Mouse (Mus musculus) kidney, postnatal 0 days (tissue): Measurements from ENCODE around the gene Map3k20. TPM values are rescaled to one million over a fixed set of nuclear protein-coding genes. Genes with fewer than 3 reads are reported as not detected.

Source experiments
- ATAC-seq: fragments of 200-750 bp; cut with Nextera tagmentation; replicated peaks from 2 replicates; pipeline ENCODE4 v1.8.0; 2017; ENCODE audit warnings: low read depth, moderate number of reproducible peaks, moderate TSS enrichment, moderate library complexity; ENCODE audit not compliant: low FRiP score
- DNase-seq: peaks from one replicate; pipeline ENCODE4 v3.0.0-alpha.2; 2016; ENCODE audit warnings: low spot score
- H3K27ac ChIP-seq: fragments of 300-500 bp; sonication (generic); 2 replicates; pipeline ENCODE4 v1.5.1; 2014; ENCODE audit warnings: mild to moderate bottlenecking
- H3K27me3 ChIP-seq: fragments of 300-500 bp; sonication (generic); 2 replicates; pipeline ENCODE4 v1.6.1; 2014; ENCODE audit warnings: low read length, mixed read lengths; ENCODE audit not compliant: insufficient read depth
- H3K36me3 ChIP-seq: fragments of 300-500 bp; sonication (generic); 2 replicates; pipeline ENCODE4 v1.6.1; 2014; ENCODE audit warnings: low read length, mixed read lengths; ENCODE audit not compliant: insufficient read depth
- H3K4me1 ChIP-seq: fragments of 300-500 bp; sonication (generic); replicated peaks from 2 replicates; pipeline ENCODE4 v1.6.1; 2014; ENCODE audit warnings: antibody characterized with exemption, low read length, mixed read lengths; ENCODE audit not compliant: insufficient read depth
- H3K4me2 ChIP-seq: fragments of 300-500 bp; sonication (generic); 2 replicates; pipeline ENCODE4 v1.6.1; 2014; ENCODE audit warnings: mild to moderate bottlenecking, low read length, moderate library complexity, mixed read lengths
- H3K4me3 ChIP-seq: fragments of 300-500 bp; sonication (generic); replicated peaks from 2 replicates; pipeline ENCODE4 v1.5.1; 2014; ENCODE audit warnings: low read depth, low read length
- H3K9ac ChIP-seq: fragments of 300-500 bp; sonication (generic); 2 replicates; pipeline ENCODE4 v1.6.1; 2014; ENCODE audit warnings: low read depth, low read length
- H3K9me3 ChIP-seq: fragments of 300-500 bp; sonication (generic); replicated peaks from 2 replicates; pipeline ENCODE4 v1.6.1; 2016; ENCODE audit warnings: low read length, inconsistent platforms, mixed read lengths
- CTCF ChIP-seq: IDR thresholded peaks from 2 replicates; pipeline ENCODE4 v1.5.1; 2016; ENCODE audit warnings: antibody characterized with exemption, low read depth, mild to moderate bottlenecking, moderate library complexity
- WGBS: fragments of 180-500 bp; shearing (Covaris S2); extraction: QIAGEN DNeasy Blood & Tissue Kit; methylation state at CpG from one replicate; pipeline ENCODE4 v1.1.7; 2014; 5-methylcytosine and 5-hydroxymethylcytosine counted together
- polyA plus RNA-seq: library from polyadenylated mRNA; unstranded; fragments of >200 nt; fragmentation: Nextera tagmentation; extraction: Ambion mirVana; gene quantifications from 2 replicates; pipeline ENCODE4 v1.2.1, GENCODE M21; 2015

The Map3k20 gene
- polyA plus RNA-seq, 1 experiment from 2014 or later = 10.1 TPM

DNA sequence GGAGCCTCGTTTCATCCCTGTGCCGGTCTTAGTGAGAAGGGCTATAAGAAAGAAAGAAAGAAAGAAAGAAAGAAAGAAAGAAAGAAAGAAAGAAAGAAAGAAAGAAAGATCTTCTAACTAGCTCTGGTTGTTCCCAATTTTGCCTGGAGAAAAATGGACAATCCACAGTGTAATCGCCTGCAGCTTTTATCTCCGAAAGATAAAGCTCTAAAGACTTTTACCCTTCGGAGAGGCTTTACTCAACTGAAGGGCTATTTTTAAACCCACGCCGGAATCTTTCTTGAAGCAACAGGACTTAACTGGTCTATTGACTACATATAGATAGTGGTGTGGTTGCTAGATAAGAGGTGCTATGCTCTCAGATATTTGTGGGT, 190.0 kb downstream of the Map3k20 start:
- no peak for TF ChIP-seq CTCF
- Histone ChIP-seq H3K9me3 (no peaks in the 10 kb centered on the region), H3K4me3 (peak overlapping the region; percentile 83), H3K27me3 (no peaks in the 10 kb centered on the region), H3K4me2 (peak overlapping the region; percentile 91), H3K36me3 (0 out of 2 replicates have a peak, but pooled peaks cover 4% of the 10 kb centered on the region), H3K9ac (peak overlapping the region; percentile 79; the same call in 1 of the 2 replicates), H3K27ac (no peak overlapping the region), H3K4me1 (peaks cover 13% of the 10 kb centered on the region; the same call in 1 of the 2 replicates)
- WGBS = under 1% methylated on average over 7 of the region's 7 CpGs
- no peak for ATAC-seq
- DNase-seq = no peak

DNA sequence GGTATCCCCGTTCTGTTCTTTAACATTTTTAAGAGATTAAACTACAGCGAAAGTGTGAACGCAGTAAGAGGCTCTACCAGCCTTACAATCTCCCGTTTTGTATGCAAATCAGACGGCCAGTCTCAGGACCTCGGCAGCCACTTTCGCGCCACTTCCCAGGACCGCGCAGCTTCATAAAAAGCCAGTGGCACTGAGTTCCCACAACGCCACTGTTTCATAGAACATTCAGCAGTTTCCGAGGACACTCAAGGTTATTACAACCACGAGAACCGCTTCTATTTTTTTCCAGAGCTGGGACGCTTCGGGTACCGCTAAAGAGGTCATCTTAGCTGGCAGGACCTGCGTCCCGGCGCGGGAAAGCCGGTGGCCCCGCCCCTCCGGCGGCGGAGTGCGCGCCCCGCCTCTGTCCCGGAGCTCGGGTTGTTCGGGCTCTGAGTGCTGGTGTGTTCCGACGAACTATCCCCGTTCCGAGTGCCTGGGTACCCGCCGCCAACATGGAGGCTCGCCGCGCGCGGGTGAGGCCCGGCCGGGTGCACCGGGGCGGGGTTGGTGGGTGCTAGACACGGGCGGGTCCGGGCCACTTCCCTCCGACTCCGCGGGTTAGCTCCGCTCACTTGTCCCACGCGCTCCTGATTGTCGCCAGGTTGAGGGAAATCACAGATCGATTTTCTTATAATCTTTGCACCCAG, 190.5 kb downstream of the Map3k20 start, which contains the start of gene Cdca7:
Gene Cdca7 (plus strand): TSS at position 363 of the 689 bp plus-strand sequence.
- Histone ChIP-seq H3K36me3 (0 out of 2 replicates have a peak, but pooled peaks cover 4% of the 10 kb centered on the region), H3K9me3 (no peaks in the 10 kb centered on the region), H3K27ac (peak within 1 kb of the TSS; percentile 82), H3K9ac (peak within 1 kb of the TSS; percentile 79), H3K4me2 (peak within 1 kb of the TSS; percentile 91), H3K4me1 (peaks cover 13% of the 10 kb centered on the region; the same call in 1 of the 2 replicates), H3K27me3 (no peaks in the 10 kb centered on the region), H3K4me3 (peak within 1 kb of the TSS; percentile 83)
- ATAC-seq (peak; percentile 80), DNase-seq (peak; percentile 88)
- under 1% methylated on average over 48 of the region's 58 CpGs for WGBS
- TF ChIP-seq CTCF = no peak

DNA sequence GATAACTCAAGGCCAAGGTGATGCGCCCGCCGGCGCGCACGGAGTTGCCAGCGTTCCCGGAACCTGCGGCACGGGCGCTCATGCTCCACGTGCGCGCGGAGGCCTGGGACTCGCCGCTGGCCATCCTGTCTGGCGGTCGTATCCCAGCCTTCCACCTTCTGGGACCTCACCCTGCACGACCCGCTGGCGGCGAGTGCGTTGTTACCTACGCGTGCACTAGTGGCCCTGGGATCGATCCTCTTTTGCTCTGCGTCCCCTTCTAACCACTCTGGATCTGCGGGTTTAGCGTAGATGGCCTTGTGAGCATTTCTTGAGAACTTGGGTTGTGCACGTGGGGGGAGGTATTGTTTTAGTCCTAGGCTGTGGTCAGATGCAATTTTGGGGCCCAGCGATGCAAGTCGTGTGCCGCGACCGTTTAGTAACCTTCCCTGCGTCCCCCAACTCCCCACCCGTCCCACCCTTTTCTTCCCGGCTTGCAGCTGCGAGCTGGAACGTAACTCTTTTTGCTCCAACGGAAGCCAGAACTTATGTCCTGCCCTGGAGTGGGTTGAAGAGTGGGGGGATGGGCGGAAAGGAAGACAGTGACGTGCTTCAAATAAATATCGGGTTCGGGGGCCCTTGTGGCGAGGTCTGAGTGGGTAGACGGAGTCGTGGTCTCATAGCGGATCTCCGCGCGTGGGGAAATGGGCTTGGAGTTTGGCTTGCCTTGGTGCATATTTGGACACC, 191.2 kb downstream of the Map3k20 start:
- Histone ChIP-seq H3K4me2 (peak overlapping the region; percentile 91), H3K36me3 (0 out of 2 replicates have a peak, but pooled peaks cover 4% of the 10 kb centered on the region), H3K9me3 (no peaks in the 10 kb centered on the region), H3K9ac (peak overlapping the region; percentile 79), H3K4me1 (peaks cover 13% of the 10 kb centered on the region; the same call in 1 of the 2 replicates), H3K4me3 (peak overlapping the region; percentile 83), H3K27ac (peak overlapping the region; percentile 82), H3K27me3 (no peaks in the 10 kb centered on the region)
- DNase-seq = peak; percentile 65
- WGBS = under 1% methylated on average over 53 of the region's 53 CpGs
- peak; percentile 64 for ATAC-seq
- no peak for TF ChIP-seq CTCF

DNA sequence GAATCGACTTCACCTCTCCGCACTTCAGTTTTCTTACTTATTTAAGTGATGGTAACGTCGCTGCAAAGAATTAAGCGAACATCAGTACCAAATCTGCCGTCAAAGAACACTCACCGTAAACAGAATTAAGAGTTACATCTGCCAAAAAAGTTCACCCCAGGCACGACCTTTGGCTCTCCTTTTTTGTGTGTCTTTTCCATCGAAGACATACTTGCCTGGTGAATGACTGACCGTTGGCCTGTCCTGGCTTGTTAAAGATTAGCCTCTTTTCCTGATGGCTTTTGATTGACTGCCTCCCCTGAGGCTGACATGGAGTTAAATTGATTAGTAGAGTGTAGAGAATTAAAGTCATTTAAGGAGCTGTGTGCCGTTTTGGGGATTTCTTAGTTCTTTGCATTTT, 191.8 kb downstream of the Map3k20 start:
- 1% methylated on average over 11 of the region's 11 CpGs for WGBS
- Histone ChIP-seq H3K9ac (peak overlapping the region; percentile 79), H3K27me3 (no peaks in the 10 kb centered on the region), H3K4me1 (peaks cover 13% of the 10 kb centered on the region; the same call in 1 of the 2 replicates), H3K9me3 (no peaks in the 10 kb centered on the region), H3K4me2 (peak overlapping the region; percentile 91), H3K36me3 (peaks cover 7% of the 10 kb centered on the region; the same call in 1 of the 2 replicates), H3K27ac (no peak overlapping the region), H3K4me3 (peak overlapping the region; percentile 83)
- no peak for ATAC-seq
- peak; percentile 40 for DNase-seq
- TF ChIP-seq CTCF = no peak

DNA sequence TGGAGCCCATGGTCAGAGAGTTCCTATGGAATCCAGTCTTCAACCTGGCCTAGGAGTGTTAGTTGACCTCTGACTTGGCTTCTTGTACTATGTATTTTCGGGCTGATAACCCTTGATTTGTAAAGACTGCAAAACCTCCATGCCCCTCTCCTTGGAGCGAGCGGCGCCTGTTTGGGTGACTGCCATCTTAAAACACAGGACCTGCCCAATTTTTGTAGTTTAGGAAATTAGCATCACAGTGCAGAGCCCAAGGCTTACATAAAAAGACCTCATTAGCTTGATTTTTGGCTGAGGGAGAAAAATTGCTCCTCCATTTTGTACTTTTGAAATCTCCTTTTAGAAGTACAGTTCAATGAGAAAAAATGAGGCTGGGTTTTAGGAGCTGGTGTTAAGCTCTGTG, 192.7 kb downstream of the Map3k20 start:
- no peak for TF ChIP-seq CTCF
- DNase-seq (no peak), ATAC-seq (no peak)
- H3K4me3 ChIP-seq = no peak overlapping the region; the same call in 1 of the 2 replicates
- 84% methylated on average over 4 of the region's 4 CpGs for WGBS
- no peak overlapping the region for H3K27ac ChIP-seq
- no peak overlapping the region for H3K9ac ChIP-seq
- peak overlapping the region; percentile 91; the same call in 1 of the 2 replicates for H3K4me2 ChIP-seq
- no peaks in the 10 kb centered on the region for H3K27me3 ChIP-seq
- H3K9me3 ChIP-seq = no peaks in the 10 kb centered on the region
- H3K4me1 ChIP-seq = peaks cover 13% of the 10 kb centered on the region; the same call in 1 of the 2 replicates
- H3K36me3 ChIP-seq = peaks cover 11% of the 10 kb centered on the region; the same call in 1 of the 2 replicates

DNA sequence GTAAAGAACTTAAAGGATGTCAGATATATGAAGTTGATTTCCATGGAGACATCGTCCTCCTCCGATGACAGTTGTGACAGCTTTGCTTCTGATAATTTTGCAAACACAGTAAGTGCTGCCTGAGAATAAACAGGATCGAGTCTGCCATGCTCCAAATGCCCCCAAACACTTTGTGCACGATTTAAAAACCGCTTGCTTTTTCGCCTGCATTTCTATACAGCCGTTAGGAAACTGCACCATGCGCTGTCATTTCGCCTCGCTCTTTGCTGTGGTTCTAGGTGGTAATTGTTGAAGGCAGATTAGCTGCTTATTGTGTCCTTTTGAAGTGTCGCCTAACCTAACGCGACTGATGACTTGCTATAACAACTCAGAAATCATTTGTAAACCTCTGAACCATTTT, 193.5 kb downstream of the Map3k20 start:
- Histone ChIP-seq H3K9me3 (no peaks in the 10 kb centered on the region), H3K27me3 (no peaks in the 10 kb centered on the region), H3K4me3 (no peak overlapping the region), H3K4me2 (no peak overlapping the region), H3K27ac (no peak overlapping the region), H3K36me3 (peaks cover 19% of the 10 kb centered on the region; the same call in 1 of the 2 replicates), H3K9ac (no peak overlapping the region), H3K4me1 (peaks cover 13% of the 10 kb centered on the region; the same call in 1 of the 2 replicates)
- 75% methylated on average over 13 of the region's 13 CpGs for WGBS
- DNase-seq (no peak), ATAC-seq (no peak)
- TF ChIP-seq CTCF = no peak
